Mouse (Mus musculus): ENCODE measurements around the gene Sycn. TPM values are rescaled to one million over a fixed set of nuclear protein-coding genes. Genes with fewer than 3 reads are reported as not detected.
A peak's percentile ranks its signal among the peaks of the same experiment; 100 is the strongest.
"Not testable (repeated sequence)": the region's sequence is repeated elsewhere in the genome, so short reads cannot be mapped to it uniquely, and the experiment has no call there.

Gene Sycn
- 1.3 and 7.7 TPM in 2 replicates for polyA plus RNA-seq (2015; fragmentation: Nextera tagmentation; extraction: Ambion mirVana)

GRCm38 (mm10) chr7:28540526-28540925, at the start of gene Sycn:
Gene Sycn, plus strand, starts transcription at chr7:28540885.
- H3K4me3 ChIP-seq (ENCODE audit: low read depth, low read length) = no peak within 1 kb of the TSS
- no peak within 1 kb of the TSS for H3K9ac ChIP-seq (replicated peaks)
- DNase-seq (no peak), ATAC-seq (no peak)
- no peaks in the 10 kb centered on the region for H3K9me3 ChIP-seq (ENCODE audit: low read length)
- H3K4me1 ChIP-seq (ENCODE audit: insufficient read depth) = peaks cover 3% of the 10 kb centered on the region; the same call in 1 of the 2 replicates
- WGBS (ENCODE audit: insufficient replicate concordance) = 50% methylated on average over 4 of the region's 4 CpGs
- H3K27me3 ChIP-seq (ENCODE audit: insufficient read depth, low read length) = 0 out of 2 replicates have a peak, but pooled peaks cover 6% of the 10 kb centered on the region
- H3K36me3 ChIP-seq (replicated peaks; ENCODE audit: insufficient read depth, low read length) = no peaks in the 10 kb centered on the region
- no peak for TF ChIP-seq CTCF (IDR thresholded peaks at IDR 0.05; ENCODE audit: low read depth)
- TF ChIP-seq EP300 (IDR thresholded peaks at IDR 0.05; ENCODE audit: low read depth) = no peak
- H3K4me2 ChIP-seq (ENCODE audit: low read depth, low read length) = no peak within 1 kb of the TSS
- no peak within 1 kb of the TSS for H3K27ac ChIP-seq (ENCODE audit: low read depth)

- Histone ChIP-seq H3K9me3 (ENCODE audit: low read length) (no peaks in the 10 kb centered on the region), H3K27ac (ENCODE audit: low read depth) (no peak overlapping the region), H3K27me3 (ENCODE audit: insufficient read depth, low read length) (peaks cover 6% of the 10 kb centered on the region; the same call in 1 of the 2 replicates), H3K9ac (replicated peaks) (no peak overlapping the region), H3K4me3 (ENCODE audit: low read depth, low read length) (no peak overlapping the region), H3K4me1 (ENCODE audit: insufficient read depth) (peaks cover 5% of the 10 kb centered on the region; the same call in 1 of the 2 replicates), H3K4me2 (ENCODE audit: low read depth, low read length) (0 out of 2 replicates have a peak overlapping the region, but pooled peaks have one; percentile 18), H3K36me3 (replicated peaks; ENCODE audit: insufficient read depth, low read length) (no peaks in the 10 kb centered on the region)
- 40% methylated on average over 14 of the region's 14 CpGs for WGBS (ENCODE audit: insufficient replicate concordance)
- DNase-seq (no peak), ATAC-seq (no peak)
- TF ChIP-seq EP300 (IDR thresholded peaks at IDR 0.05; ENCODE audit: low read depth) (no peak), CTCF (IDR thresholded peaks at IDR 0.05; ENCODE audit: low read depth) (no peak)
These were observed 49.8 kb upstream of the Sycn start for GRCm38 (mm10) chr7:28490903-28491302.

GRCm38 (mm10) chr7:28492310-28492709, 48.4 kb upstream of the Sycn start:
- Histone ChIP-seq H3K27ac (ENCODE audit: low read depth) (no peak overlapping the region), H3K27me3 (ENCODE audit: insufficient read depth, low read length) (peaks cover 6% of the 10 kb centered on the region; the same call in 1 of the 2 replicates), H3K4me2 (ENCODE audit: low read depth, low read length) (no peak overlapping the region), H3K9ac (replicated peaks) (no peak overlapping the region), H3K4me1 (ENCODE audit: insufficient read depth) (peaks cover 5% of the 10 kb centered on the region; the same call in 1 of the 2 replicates), H3K4me3 (ENCODE audit: low read depth, low read length) (no peak overlapping the region), H3K9me3 (ENCODE audit: low read length) (no peaks in the 10 kb centered on the region), H3K36me3 (replicated peaks; ENCODE audit: insufficient read depth, low read length) (no peaks in the 10 kb centered on the region)
- DNase-seq (no peak), ATAC-seq (no peak)
- 81% methylated on average over 8 of the region's 8 CpGs for WGBS (ENCODE audit: insufficient replicate concordance)
- no peak for TF ChIP-seq EP300 (IDR thresholded peaks at IDR 0.05; ENCODE audit: low read depth)
- no peak for TF ChIP-seq CTCF (IDR thresholded peaks at IDR 0.05; ENCODE audit: low read depth)

GRCm38 (mm10) chr7:28495426-28495825, 45.3 kb upstream of the Sycn start:
- Histone ChIP-seq H3K4me1 (ENCODE audit: insufficient read depth) (no peaks in the 10 kb centered on the region), H3K4me2 (ENCODE audit: low read depth, low read length) (no peak overlapping the region), H3K27me3 (ENCODE audit: insufficient read depth, low read length) (no peaks in the 10 kb centered on the region), H3K9ac (replicated peaks) (no peak overlapping the region), H3K27ac (ENCODE audit: low read depth) (no peak overlapping the region), H3K9me3 (ENCODE audit: low read length) (no peaks in the 10 kb centered on the region), H3K4me3 (ENCODE audit: low read depth, low read length) (no peak overlapping the region), H3K36me3 (replicated peaks; ENCODE audit: insufficient read depth, low read length) (no peaks in the 10 kb centered on the region)
- TF ChIP-seq EP300 (IDR thresholded peaks at IDR 0.05; ENCODE audit: low read depth) (no peak), CTCF (IDR thresholded peaks at IDR 0.05; ENCODE audit: low read depth) (no peak)
- DNase-seq = no peak
- no peak for ATAC-seq
- WGBS (ENCODE audit: insufficient replicate concordance) = 78% methylated on average over 11 of the region's 11 CpGs

- DNase-seq = peak; percentile 28
- 5% methylated on average over 5 of the region's 5 CpGs for WGBS (ENCODE audit: insufficient replicate concordance)
- Histone ChIP-seq H3K27me3 (ENCODE audit: insufficient read depth, low read length) (no peaks in the 10 kb centered on the region), H3K4me3 (ENCODE audit: low read depth, low read length) (no peak overlapping the region), H3K36me3 (replicated peaks; ENCODE audit: insufficient read depth, low read length) (no peaks in the 10 kb centered on the region), H3K9me3 (ENCODE audit: low read length) (no peaks in the 10 kb centered on the region), H3K27ac (ENCODE audit: low read depth) (no peak overlapping the region), H3K4me2 (ENCODE audit: low read depth, low read length) (no peak overlapping the region), H3K4me1 (ENCODE audit: insufficient read depth) (no peaks in the 10 kb centered on the region), H3K9ac (replicated peaks) (no peak overlapping the region)
- TF ChIP-seq EP300 (IDR thresholded peaks at IDR 0.05; ENCODE audit: low read depth) (no peak), CTCF (IDR thresholded peaks at IDR 0.05; ENCODE audit: low read depth) (no peak)
- no peak for ATAC-seq
These were observed 35.1 kb upstream of the Sycn start for GRCm38 (mm10) chr7:28505585-28505984.

GRCm38 (mm10) chr7:28509121-28509520, 31.6 kb upstream of the Sycn start:
- not testable (repeated sequence) for H3K4me2 ChIP-seq (ENCODE audit: low read depth, low read length); H3K4me1 ChIP-seq (ENCODE audit: insufficient read depth); H3K27ac ChIP-seq (ENCODE audit: low read depth); H3K27me3 ChIP-seq (ENCODE audit: insufficient read depth, low read length); ATAC-seq; H3K9me3 ChIP-seq (ENCODE audit: low read length); H3K4me3 ChIP-seq (ENCODE audit: low read depth, low read length); H3K9ac ChIP-seq (replicated peaks); H3K36me3 ChIP-seq (replicated peaks; ENCODE audit: insufficient read depth, low read length); DNase-seq
- WGBS (ENCODE audit: insufficient replicate concordance) = 60% methylated on average over 2 of the region's 2 CpGs

- 52% methylated on average over 8 of the region's 8 CpGs for WGBS (ENCODE audit: insufficient replicate concordance)
- H3K4me3 ChIP-seq (ENCODE audit: low read depth, low read length); H3K4me1 ChIP-seq (ENCODE audit: insufficient read depth); H3K36me3 ChIP-seq (replicated peaks; ENCODE audit: insufficient read depth, low read length); H3K27me3 ChIP-seq (ENCODE audit: insufficient read depth, low read length); H3K4me2 ChIP-seq (ENCODE audit: low read depth, low read length); H3K9me3 ChIP-seq (ENCODE audit: low read length); H3K27ac ChIP-seq (ENCODE audit: low read depth); DNase-seq; ATAC-seq; H3K9ac ChIP-seq (replicated peaks): not testable (repeated sequence)
These were observed 30.2 kb upstream of the Sycn start, which contains the start of gene Ifnl2 for GRCm38 (mm10) chr7:28510405-28510974. Gene Ifnl2, minus strand, starts transcription at chr7:28510455.

All from liver, postnatal 0 days (tissue).